Mouse (Mus musculus): ENCODE measurements around the gene Glrp1. TPM values are rescaled to one million over a fixed set of nuclear protein-coding genes. Genes with fewer than 3 reads are reported as not detected.

Glrp1 gene
- polyA plus RNA-seq, 1 experiment: not detected

- no peak overlapping the region for H3K4me3 ChIP-seq (ENCODE audit: insufficient read depth, low read depth, low read length)
- no peak overlapping the region for H3K27ac ChIP-seq (replicated peaks; ENCODE audit: low read depth, low read length)
- H3K4me1 ChIP-seq (ENCODE audit: control insufficient read depth, insufficient read depth, insufficient read length, low read length): peaks cover 2% of the 10 kb centered on the region; the same call in 1 of the 2 replicates
These were observed 2.0 kb downstream of the Glrp1 start for GRCm38 (mm10) chr1:88507886-88508285.

DNA sequence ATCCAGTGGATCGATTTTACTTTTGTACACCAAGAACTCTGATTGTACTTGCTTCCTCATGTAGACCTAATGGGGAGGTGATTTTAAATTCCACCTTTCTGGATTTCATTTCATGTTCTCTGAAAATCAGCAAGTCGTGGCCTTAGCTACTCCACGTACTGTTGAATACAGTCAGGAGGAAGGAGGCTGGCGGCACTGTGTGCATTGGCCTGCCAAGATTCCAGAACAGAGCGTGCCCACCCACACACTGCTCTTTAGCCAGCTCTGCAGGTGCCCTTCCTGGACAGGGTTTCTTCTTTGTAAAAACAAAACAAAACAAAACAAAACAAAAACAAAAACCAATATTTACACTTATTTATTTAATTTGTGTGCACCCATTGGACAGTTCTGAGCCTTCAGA is 2.7 kb downstream of the Glrp1 start:
- Histone ChIP-seq H3K4me1 (ENCODE audit: control insufficient read depth, insufficient read depth, insufficient read length, low read length) (peaks cover 2% of the 10 kb centered on the region; the same call in 1 of the 2 replicates), H3K27ac (replicated peaks; ENCODE audit: low read depth, low read length) (no peak overlapping the region), H3K4me3 (ENCODE audit: insufficient read depth, low read depth, low read length) (no peak overlapping the region)

DNA sequence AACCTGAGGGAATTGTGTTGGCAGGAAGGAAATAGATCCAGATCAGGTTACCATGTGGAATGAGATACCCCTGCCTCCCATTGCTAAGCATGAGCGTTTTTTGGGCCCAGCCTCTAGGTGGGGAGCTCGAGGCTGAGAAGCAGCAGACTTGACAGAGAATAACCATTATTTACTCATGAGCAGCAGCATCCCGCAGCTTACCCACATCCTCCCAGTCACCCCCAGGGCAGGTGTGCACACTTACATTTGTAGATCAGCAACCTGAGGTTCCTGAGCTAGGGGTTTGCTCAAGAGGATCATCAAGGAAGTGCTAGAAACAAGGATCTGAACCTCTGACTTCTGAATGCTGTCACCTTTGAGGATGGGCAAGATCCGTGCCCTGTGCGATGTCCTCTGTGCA is 3.5 kb downstream of the Glrp1 start:
- Histone ChIP-seq H3K4me3 (ENCODE audit: insufficient read depth, low read depth, low read length) (no peak overlapping the region), H3K4me1 (ENCODE audit: control insufficient read depth, insufficient read depth, insufficient read length, low read length) (peaks cover 2% of the 10 kb centered on the region; the same call in 1 of the 2 replicates), H3K27ac (replicated peaks; ENCODE audit: low read depth, low read length) (no peak overlapping the region)

DNA sequence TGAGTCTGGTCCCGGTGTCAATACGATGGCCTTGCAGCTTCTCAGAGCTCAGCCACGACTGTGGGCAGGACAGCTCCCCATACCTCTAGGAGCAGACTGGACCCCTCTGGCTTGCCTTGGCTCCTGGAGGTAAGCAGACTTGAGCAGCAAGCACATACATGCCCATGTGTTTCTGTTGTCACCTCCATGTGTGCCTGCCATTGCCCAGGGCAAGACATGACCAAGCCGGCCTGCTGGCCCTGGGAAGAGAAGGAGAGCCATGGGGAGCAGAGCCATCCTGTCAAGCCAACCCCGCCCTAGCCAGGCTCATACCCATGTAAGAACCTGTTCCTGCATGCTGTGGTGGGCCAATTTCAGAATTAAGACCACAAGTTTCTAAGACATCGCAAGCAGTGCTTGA is 4.2 kb downstream of the Glrp1 start:
- peaks cover 2% of the 10 kb centered on the region; the same call in 1 of the 2 replicates for H3K4me1 ChIP-seq (ENCODE audit: control insufficient read depth, insufficient read depth, insufficient read length, low read length)
- H3K27ac ChIP-seq (replicated peaks; ENCODE audit: low read depth, low read length): no peak overlapping the region
- H3K4me3 ChIP-seq (ENCODE audit: insufficient read depth, low read depth, low read length): no peak overlapping the region

DNA sequence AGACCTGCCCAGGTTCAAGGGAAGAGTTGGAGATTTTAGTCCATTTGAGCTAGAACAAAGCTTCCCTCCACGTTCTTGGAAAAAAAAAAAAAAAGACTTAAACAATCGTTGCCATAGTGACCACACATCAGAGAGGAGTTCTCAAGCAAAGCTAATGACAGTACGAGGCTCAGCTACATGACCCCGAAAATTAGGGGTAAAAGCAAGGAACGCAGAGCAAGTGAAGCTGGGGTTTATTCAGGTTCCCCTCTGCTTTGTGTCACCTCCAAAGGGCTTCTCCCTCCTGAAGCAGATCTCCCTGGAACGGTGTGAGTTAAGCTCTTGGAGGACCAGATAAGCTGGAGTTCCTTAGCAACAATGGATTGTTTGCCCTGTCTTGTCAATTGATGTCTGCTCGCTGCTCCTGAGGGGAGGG is 5.3 kb downstream of the Glrp1 start:
- Histone ChIP-seq H3K4me3 (ENCODE audit: insufficient read depth, low read depth, low read length) (no peak overlapping the region), H3K27ac (replicated peaks; ENCODE audit: low read depth, low read length) (no peak overlapping the region), H3K4me1 (ENCODE audit: control insufficient read depth, insufficient read depth, insufficient read length, low read length) (peaks cover 2% of the 10 kb centered on the region; the same call in 1 of the 2 replicates)

DNA sequence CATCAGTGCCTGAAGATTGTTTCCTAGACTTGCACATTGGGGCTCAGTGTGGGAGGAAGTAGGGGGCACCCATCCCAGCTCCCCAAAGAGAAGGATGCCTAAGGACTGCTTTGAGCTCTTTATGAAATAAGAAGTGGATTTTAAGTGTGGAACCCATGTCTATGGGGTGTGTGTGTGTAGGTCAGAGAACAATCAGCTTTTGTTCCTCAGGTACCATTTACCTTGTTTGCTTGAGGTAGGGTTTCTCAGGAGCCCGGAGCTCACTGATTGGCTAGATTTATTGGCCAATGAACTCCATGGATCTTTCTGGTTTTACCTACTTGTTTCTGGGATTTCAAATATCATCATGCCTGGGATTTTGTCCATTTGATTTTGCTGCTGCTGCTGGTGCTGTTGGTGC is 7.0 kb downstream of the Glrp1 start:
- no peak overlapping the region for H3K4me3 ChIP-seq (ENCODE audit: insufficient read depth, low read depth, low read length)
- H3K4me1 ChIP-seq (ENCODE audit: control insufficient read depth, insufficient read depth, insufficient read length, low read length): peaks cover 2% of the 10 kb centered on the region; the same call in 1 of the 2 replicates
- H3K27ac ChIP-seq (replicated peaks; ENCODE audit: low read depth, low read length): no peak overlapping the region

DNA sequence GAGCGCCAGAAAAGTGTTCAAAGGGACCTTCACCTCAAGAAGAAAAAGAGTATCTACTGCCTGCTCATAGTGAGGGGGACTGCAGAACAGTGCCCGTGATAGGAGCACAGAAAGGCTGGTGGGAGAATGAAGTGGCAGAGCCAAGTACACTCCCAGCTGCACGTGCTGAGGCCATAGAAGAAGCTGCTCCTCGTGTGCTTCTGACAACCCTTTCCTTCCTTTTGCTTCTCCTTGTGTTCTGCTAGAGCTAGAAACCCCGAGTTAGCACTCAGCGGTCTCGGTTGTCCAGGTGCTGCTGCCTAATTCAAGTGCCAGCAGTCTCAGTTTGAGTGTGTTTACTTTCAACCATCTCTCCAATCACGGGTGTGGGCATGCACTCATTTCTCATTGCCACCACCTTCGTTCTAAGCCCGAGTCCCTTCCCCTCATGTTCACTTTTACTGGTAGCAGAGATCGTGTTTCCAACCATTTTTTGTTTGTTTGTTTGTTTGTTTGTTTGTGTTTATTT is 10.6 kb downstream of the Glrp1 start:
- Histone ChIP-seq H3K4me1 (ENCODE audit: control insufficient read depth, insufficient read depth, insufficient read length, low read length) (no peaks in the 10 kb centered on the region), H3K27ac (replicated peaks; ENCODE audit: low read depth, low read length) (no peak overlapping the region), H3K4me3 (ENCODE audit: insufficient read depth, low read depth, low read length) (no peak overlapping the region)

- Histone ChIP-seq H3K27ac (replicated peaks; ENCODE audit: low read depth, low read length) (no peak overlapping the region), H3K4me3 (ENCODE audit: insufficient read depth, low read depth, low read length) (no peak overlapping the region), H3K4me1 (ENCODE audit: control insufficient read depth, insufficient read depth, insufficient read length, low read length) (no peaks in the 10 kb centered on the region)
These were observed 12.5 kb downstream of the Glrp1 start for GRCm38 (mm10) chr1:88497407-88497806.

DNA sequence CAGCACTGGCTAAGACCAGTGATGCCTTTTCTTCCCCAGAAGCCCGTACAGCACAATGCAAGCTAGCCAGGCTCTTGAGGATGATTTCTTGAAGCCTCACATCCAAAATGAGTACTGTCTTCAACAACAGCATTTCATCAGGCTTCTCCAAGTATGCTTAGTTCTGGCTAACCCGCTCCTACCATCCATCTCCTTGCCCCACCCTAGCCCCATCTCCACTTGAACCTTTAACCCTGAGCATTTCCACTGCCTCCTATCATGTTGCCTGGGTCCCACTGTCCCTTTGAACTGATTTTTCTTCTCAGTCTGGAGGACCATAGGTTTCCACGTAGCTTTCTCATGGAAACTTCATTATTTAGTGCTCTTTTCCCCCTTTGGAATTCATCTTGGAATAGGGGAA is 17.5 kb downstream of the Glrp1 start:
- Histone ChIP-seq H3K4me3 (ENCODE audit: insufficient read depth, low read depth, low read length) (no peak overlapping the region), H3K27ac (replicated peaks; ENCODE audit: low read depth, low read length) (no peak overlapping the region), H3K4me1 (ENCODE audit: control insufficient read depth, insufficient read depth, insufficient read length, low read length) (peaks cover 13% of the 10 kb centered on the region; the same call in 1 of the 2 replicates)

- H3K27ac ChIP-seq (replicated peaks; ENCODE audit: low read depth, low read length): no peak overlapping the region
- H3K4me3 ChIP-seq (ENCODE audit: insufficient read depth, low read depth, low read length): no peak overlapping the region
- peaks cover 13% of the 10 kb centered on the region for H3K4me1 ChIP-seq (ENCODE audit: control insufficient read depth, insufficient read depth, insufficient read length, low read length)
These were observed 18.1 kb downstream of the Glrp1 start for GRCm38 (mm10) chr1:88491617-88492378.

DNA sequence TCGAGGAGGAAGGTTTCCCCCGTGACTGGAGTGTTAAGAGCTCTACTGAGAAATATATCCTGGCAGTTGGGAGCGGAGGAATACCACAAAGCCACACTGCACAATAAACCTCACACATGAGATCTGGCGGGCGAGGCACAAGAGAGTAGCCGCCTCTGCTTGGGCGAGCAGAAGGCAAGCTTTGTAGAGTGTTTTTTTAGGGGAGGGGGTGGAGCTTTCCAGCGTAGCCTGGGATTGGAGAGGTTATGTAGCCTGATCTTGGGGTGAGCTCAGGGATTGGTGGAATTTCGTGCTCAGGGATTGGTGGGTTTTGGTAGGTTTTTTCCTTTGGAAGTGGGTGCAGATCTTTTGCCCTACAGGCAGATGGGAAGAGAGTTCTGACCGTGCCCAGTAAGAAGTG is 19.7 kb downstream of the Glrp1 start:
- no peak overlapping the region for H3K27ac ChIP-seq (replicated peaks; ENCODE audit: low read depth, low read length)
- peaks cover 16% of the 10 kb centered on the region for H3K4me1 ChIP-seq (ENCODE audit: control insufficient read depth, insufficient read depth, insufficient read length, low read length)
- H3K4me3 ChIP-seq (ENCODE audit: insufficient read depth, low read depth, low read length): no peak overlapping the region

- peak overlapping the region; percentile 89 for H3K27ac ChIP-seq (replicated peaks; ENCODE audit: low read depth, low read length)
- H3K4me3 ChIP-seq (ENCODE audit: insufficient read depth, low read depth, low read length): no peak overlapping the region
- peaks cover 16% of the 10 kb centered on the region for H3K4me1 ChIP-seq (ENCODE audit: control insufficient read depth, insufficient read depth, insufficient read length, low read length)
These were observed 20.9 kb downstream of the Glrp1 start for GRCm38 (mm10) chr1:88488957-88489356.

DNA sequence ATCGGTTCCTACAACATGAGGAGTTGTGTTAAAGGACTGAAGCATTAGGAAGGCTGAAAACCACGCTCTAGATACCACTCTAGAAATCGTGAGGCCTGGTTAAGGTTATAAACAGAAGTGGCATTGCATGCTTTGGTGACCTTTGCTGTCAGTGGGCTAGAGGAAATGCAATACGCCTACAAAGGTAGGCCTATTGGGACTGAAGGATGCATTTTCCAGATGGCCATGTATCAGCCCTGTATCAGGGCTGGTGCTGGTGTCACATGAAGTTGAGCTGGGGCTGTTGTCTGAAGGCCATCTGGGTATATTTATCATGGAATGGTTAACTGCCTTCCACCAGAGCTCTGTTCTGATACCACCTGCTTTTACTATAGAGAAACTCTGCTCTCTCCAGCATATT is 23.5 kb downstream of the Glrp1 start:
- Histone ChIP-seq H3K4me1 (ENCODE audit: control insufficient read depth, insufficient read depth, insufficient read length, low read length) (peaks cover 16% of the 10 kb centered on the region), H3K4me3 (ENCODE audit: insufficient read depth, low read depth, low read length) (no peak overlapping the region), H3K27ac (replicated peaks; ENCODE audit: low read depth, low read length) (peak overlapping the region; percentile 80)

DNA sequence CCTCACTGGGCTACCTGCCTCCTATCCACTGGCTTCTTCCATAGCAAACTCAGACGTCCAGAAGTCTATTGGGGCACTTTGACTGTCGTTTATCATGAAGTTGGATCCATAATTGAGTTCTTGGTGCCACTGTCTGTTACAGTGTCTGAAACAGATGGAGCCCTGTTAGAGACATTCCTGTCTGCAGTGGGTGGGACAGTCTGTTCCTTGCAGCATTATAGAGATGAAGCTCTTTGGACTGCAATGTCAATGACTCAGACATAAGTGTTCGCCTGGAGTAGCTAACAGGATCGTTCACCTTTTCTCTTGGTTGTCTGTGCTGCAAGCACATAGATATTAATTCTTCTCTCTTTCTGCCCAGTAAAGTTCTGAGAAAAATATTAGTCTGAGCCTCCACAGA is 25.8 kb downstream of the Glrp1 start:
- Histone ChIP-seq H3K4me3 (ENCODE audit: insufficient read depth, low read depth, low read length) (no peak overlapping the region), H3K27ac (replicated peaks; ENCODE audit: low read depth, low read length) (no peak overlapping the region), H3K4me1 (ENCODE audit: control insufficient read depth, insufficient read depth, insufficient read length, low read length) (peaks cover 13% of the 10 kb centered on the region)

- Histone ChIP-seq H3K27ac (replicated peaks; ENCODE audit: low read depth, low read length) (no peak overlapping the region), H3K4me3 (ENCODE audit: insufficient read depth, low read depth, low read length) (no peak overlapping the region), H3K4me1 (ENCODE audit: control insufficient read depth, insufficient read depth, insufficient read length, low read length) (peaks cover 3% of the 10 kb centered on the region)
These were observed 27.4 kb downstream of the Glrp1 start for GRCm38 (mm10) chr1:88482142-88483099.
